Mouse (Mus musculus) frontal cortex, adult 2 months (tissue): Measurements from ENCODE around the gene Ptrh2. TPM values are rescaled to one million over a fixed set of nuclear protein-coding genes. Genes with fewer than 3 reads are reported as not detected.
"Not testable (repeated sequence)": the region's sequence is repeated elsewhere in the genome, so short reads cannot be mapped to it uniquely, and the experiment has no call there.

Source experiments
- DNase-seq, 2 experiments: peaks; one replicate each; pipeline ENCODE4 v3.0.0; 2022; ENCODE audit warnings: low spot score in 1 of 2; ENCODE audit errors: extremely low spot score in 1 of 2
- polyA plus RNA-seq: library from polyadenylated mRNA; depleted of rRNA; stranded (reverse); fragments of >200 nt; gene quantifications from 2 replicates; pipeline ENCODE4 v1.2.3, GENCODE M21; 2012; rRNA removed

Gene Ptrh2
- polyA plus RNA-seq, 1 experiment = 9.0 TPM

- no peak for DNase-seq
Measured at GRCm38 (mm10) chr11:86724982-86725381, 41.2 kb downstream of the Ptrh2 start.

GRCm38 (mm10) chr11:86725607-86726006, 41.8 kb downstream of the Ptrh2 start:
- no peak for DNase-seq

- peak in 1 of 2 experiments; percentile 32 for DNase-seq
Measured at GRCm38 (mm10) chr11:86731443-86731842, 47.7 kb downstream of the Ptrh2 start.

GRCm38 (mm10) chr11:86734241-86734939, 50.6 kb downstream of the Ptrh2 start:
- DNase-seq = no peak

- DNase-seq = no peak
Measured at GRCm38 (mm10) chr11:86734993-86735392, 51.2 kb downstream of the Ptrh2 start.

- DNase-seq = no peak
Measured at GRCm38 (mm10) chr11:86737301-86738000, 53.7 kb downstream of the Ptrh2 start.

GRCm38 (mm10) chr11:86738308-86738707, 54.5 kb downstream of the Ptrh2 start:
- DNase-seq = not testable (repeated sequence)

GRCm38 (mm10) chr11:86738956-86739355, 55.2 kb downstream of the Ptrh2 start:
- DNase-seq = no peak

- DNase-seq = no peak
Measured at GRCm38 (mm10) chr11:86739470-86739869, 55.7 kb downstream of the Ptrh2 start.

GRCm38 (mm10) chr11:86741505-86741904, 57.7 kb downstream of the Ptrh2 start:
- DNase-seq = no peak

Other genes starting within 250 kb of the Ptrh2 start
- gene Rnft1, start 199.3 kb upstream of the Ptrh2 start, polyA plus RNA-seq = 11.2 and 11.8 TPM in 2 replicates
- gene Rps6kb1, start 139.2 kb upstream of the Ptrh2 start, polyA plus RNA-seq = 27.7 and 29.3 TPM in 2 replicates
- 5.6 and 6.7 TPM in 2 replicates for gene Tubd1, start 139.0 kb upstream of the Ptrh2 start, polyA plus RNA-seq
- 80.0 and 82.5 TPM in 2 replicates for gene Vmp1, start 149 bp upstream of the Ptrh2 start, polyA plus RNA-seq
- 374 and 390 TPM in 2 replicates for gene Cltc, start 73.6 kb downstream of the Ptrh2 start, polyA plus RNA-seq
- 15.0 and 16.6 TPM in 2 replicates for gene Dhx40, start 123.8 kb downstream of the Ptrh2 start, polyA plus RNA-seq